Mouse (Mus musculus): ENCODE results near the gene Gm10912. TPM values are rescaled to one million over a fixed set of nuclear protein-coding genes. Genes with fewer than 3 reads are reported as not detected.
A peak's percentile ranks its signal among the peaks of the same experiment; 100 is the strongest.
"Not testable (repeated sequence)": the region's sequence is repeated elsewhere in the genome, so short reads cannot be mapped to it uniquely, and the experiment has no call there.

Gene Gm10912
- total RNA-seq, 1 experiment = not detected

DNA sequence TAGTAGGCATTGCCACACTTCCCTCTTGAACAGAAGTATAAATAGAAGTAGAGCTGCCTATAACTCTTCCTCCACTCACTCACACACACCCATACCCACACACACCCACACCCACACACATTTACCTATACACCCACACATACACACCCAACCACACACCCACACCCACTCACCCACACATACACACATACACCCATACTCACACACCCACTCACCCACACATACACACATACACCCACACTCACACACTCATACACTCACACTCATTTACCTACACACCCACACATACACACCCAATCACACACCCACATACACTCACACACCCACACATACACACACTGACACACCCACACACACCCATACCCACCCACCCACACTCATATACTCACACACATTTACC, 16.8 kb downstream of the Gm10912 start:
- H3K36me3 ChIP-seq (ENCODE audit: control insufficient read depth, insufficient read depth, low read length, poor library complexity, severe bottlenecking) = no peaks in the 10 kb centered on the region
- H3K27ac ChIP-seq (ENCODE audit: insufficient read depth, low read depth, low read length, poor library complexity, severe bottlenecking) = no peak overlapping the region
- H3K9ac ChIP-seq (ENCODE audit: insufficient read depth, low read depth, low read length, poor library complexity, severe bottlenecking) = no peak overlapping the region
- H3K9me3 ChIP-seq (ENCODE audit: control insufficient read depth, insufficient read depth, low read depth, low read length) = no peaks in the 10 kb centered on the region
- DNase-seq (ENCODE audit: low read depth, low spot score) = no peak
- in situ Hi-C loops (cut with MboI; ENCODE audit: low sequenced_read_pairs in 2 of 2, unreplicated experiment in 2 of 2) = no loop called here
- H3K4me3 ChIP-seq (ENCODE audit: insufficient read depth in 1 of 2, low read depth in 1 of 2, low read length in 2 of 2, poor library complexity in 1 of 2, severe bottlenecking in 1 of 2) = no peak overlapping the region
- TF ChIP-seq ZC3H11A (IDR thresholded peaks at IDR 0.05; ENCODE audit: borderline replicate concordance, low read depth, low read length) = no peak
- TF ChIP-seq HCFC1 (IDR thresholded peaks at IDR 0.05; ENCODE audit: borderline replicate concordance, insufficient read depth, low read length) = no peak
- TF ChIP-seq CHD2 (IDR thresholded peaks at IDR 0.05; ENCODE audit: low read depth, low read length) = no peak
- no peak for TF ChIP-seq MAFK (IDR thresholded peaks at IDR 0.05; ENCODE audit: insufficient read depth, low read depth, low read length)
- no peak for TF ChIP-seq ZNF384 (IDR thresholded peaks at IDR 0.05; ENCODE audit: low read depth, low read length)
- no peaks in the 10 kb centered on the region for H3K4me1 ChIP-seq (ENCODE audit: control insufficient read depth in 2 of 2, insufficient read depth in 2 of 2, low read length in 2 of 2, poor library complexity in 1 of 2)

DNA sequence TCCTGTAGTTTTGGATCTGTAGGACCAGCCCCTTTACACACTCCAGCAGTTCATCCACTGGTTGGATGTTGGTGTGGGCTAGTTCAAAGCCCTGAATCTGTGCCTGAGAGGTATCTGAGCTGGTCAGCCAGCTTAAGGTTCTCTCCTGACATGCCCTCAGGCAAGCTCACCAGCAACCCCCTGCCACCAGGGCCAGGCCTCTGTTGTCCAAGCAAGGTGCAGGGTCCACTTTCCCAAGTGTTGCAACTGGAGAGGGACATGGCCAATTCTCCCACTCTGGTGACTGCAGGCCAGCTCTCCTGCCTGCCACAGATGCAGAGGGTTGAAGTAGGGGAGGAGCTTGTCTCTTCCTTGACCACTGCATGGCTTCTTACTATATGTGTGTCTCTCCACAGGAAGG, 18.4 kb downstream of the Gm10912 start:
- in situ Hi-C loops (cut with MboI; ENCODE audit: low sequenced_read_pairs in 2 of 2, unreplicated experiment in 2 of 2); H3K9ac ChIP-seq (ENCODE audit: insufficient read depth, low read depth, low read length, poor library complexity, severe bottlenecking); H3K9me3 ChIP-seq (ENCODE audit: control insufficient read depth, insufficient read depth, low read depth, low read length); DNase-seq (ENCODE audit: low read depth, low spot score); H3K4me1 ChIP-seq (ENCODE audit: control insufficient read depth in 2 of 2, insufficient read depth in 2 of 2, low read length in 2 of 2, poor library complexity in 1 of 2); H3K36me3 ChIP-seq (ENCODE audit: control insufficient read depth, insufficient read depth, low read length, poor library complexity, severe bottlenecking); H3K4me3 ChIP-seq (ENCODE audit: insufficient read depth in 1 of 2, low read depth in 1 of 2, low read length in 2 of 2, poor library complexity in 1 of 2, severe bottlenecking in 1 of 2); H3K27ac ChIP-seq (ENCODE audit: insufficient read depth, low read depth, low read length, poor library complexity, severe bottlenecking): not testable (repeated sequence)

DNA sequence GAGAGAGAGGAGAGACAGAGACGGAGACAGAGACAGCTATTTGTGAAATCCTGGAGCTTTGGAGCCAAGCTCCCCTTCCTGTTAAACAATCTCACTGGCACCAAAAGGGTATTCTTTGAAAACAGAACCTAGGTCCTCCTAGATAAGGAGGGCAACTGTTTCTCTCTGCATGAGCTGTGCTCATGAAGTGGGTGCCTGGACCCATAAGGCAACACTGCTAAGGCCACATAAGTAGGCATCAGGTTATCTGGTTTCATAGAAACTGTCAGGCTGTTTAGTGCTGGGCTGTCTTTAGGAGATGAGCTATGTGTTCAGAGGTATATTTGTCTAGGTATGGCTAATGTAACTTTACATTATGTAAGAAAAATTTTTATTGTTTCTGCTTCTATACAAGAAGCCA, 21.9 kb downstream of the Gm10912 start:
- H3K36me3 ChIP-seq (ENCODE audit: control insufficient read depth, insufficient read depth, low read length, poor library complexity, severe bottlenecking); DNase-seq (ENCODE audit: low read depth, low spot score); H3K4me1 ChIP-seq (ENCODE audit: control insufficient read depth in 2 of 2, insufficient read depth in 2 of 2, low read length in 2 of 2, poor library complexity in 1 of 2); H3K9ac ChIP-seq (ENCODE audit: insufficient read depth, low read depth, low read length, poor library complexity, severe bottlenecking); H3K4me3 ChIP-seq (ENCODE audit: insufficient read depth in 1 of 2, low read depth in 1 of 2, low read length in 2 of 2, poor library complexity in 1 of 2, severe bottlenecking in 1 of 2); H3K27ac ChIP-seq (ENCODE audit: insufficient read depth, low read depth, low read length, poor library complexity, severe bottlenecking); H3K9me3 ChIP-seq (ENCODE audit: control insufficient read depth, insufficient read depth, low read depth, low read length); in situ Hi-C loops (cut with MboI; ENCODE audit: low sequenced_read_pairs in 2 of 2, unreplicated experiment in 2 of 2): not testable (repeated sequence)

DNA sequence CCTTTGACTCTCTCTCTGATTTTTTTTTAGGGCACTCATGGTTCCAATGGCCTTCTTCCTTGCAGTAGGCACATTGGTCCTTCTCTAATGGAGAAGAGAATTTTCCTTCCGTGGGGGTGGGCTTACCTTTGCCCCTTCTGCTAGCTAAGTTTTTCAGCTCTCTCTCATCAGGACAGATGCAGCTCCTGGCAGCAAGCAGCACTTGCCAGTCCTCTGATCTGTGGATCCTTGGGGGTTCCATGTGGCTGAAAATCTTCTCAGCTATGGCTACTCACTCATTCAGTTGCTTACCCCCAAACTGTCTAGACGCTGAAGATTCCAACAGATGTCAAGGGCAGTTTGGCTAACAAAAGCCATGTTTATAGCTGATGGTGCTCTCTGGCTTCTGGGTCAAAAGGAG, 27.7 kb downstream of the Gm10912 start:
- TF ChIP-seq HCFC1 (IDR thresholded peaks at IDR 0.05; ENCODE audit: borderline replicate concordance, insufficient read depth, low read length) = no peak
- TF ChIP-seq CHD2 (IDR thresholded peaks at IDR 0.05; ENCODE audit: low read depth, low read length) = no peak
- TF ChIP-seq ZC3H11A (IDR thresholded peaks at IDR 0.05; ENCODE audit: borderline replicate concordance, low read depth, low read length) = no peak
- TF ChIP-seq ZNF384 (IDR thresholded peaks at IDR 0.05; ENCODE audit: low read depth, low read length) = no peak
- TF ChIP-seq MAFK (IDR thresholded peaks at IDR 0.05; ENCODE audit: insufficient read depth, low read depth, low read length) = no peak
- Histone ChIP-seq H3K4me3 (ENCODE audit: insufficient read depth in 1 of 2, low read depth in 1 of 2, low read length in 2 of 2, poor library complexity in 1 of 2, severe bottlenecking in 1 of 2) (no peak overlapping the region), H3K4me1 (ENCODE audit: control insufficient read depth in 2 of 2, insufficient read depth in 2 of 2, low read length in 2 of 2, poor library complexity in 1 of 2) (0 out of 4 replicates have a peak, but pooled peaks cover 0 to 4% of the 10 kb centered on the region in 2 experiments), H3K9me3 (ENCODE audit: control insufficient read depth, insufficient read depth, low read depth, low read length) (0 out of 2 replicates have a peak, but pooled peaks cover 6% of the 10 kb centered on the region), H3K27ac (ENCODE audit: insufficient read depth, low read depth, low read length, poor library complexity, severe bottlenecking) (no peak overlapping the region), H3K36me3 (ENCODE audit: control insufficient read depth, insufficient read depth, low read length, poor library complexity, severe bottlenecking) (no peaks in the 10 kb centered on the region), H3K9ac (ENCODE audit: insufficient read depth, low read depth, low read length, poor library complexity, severe bottlenecking) (no peak overlapping the region)
- in situ Hi-C loops (cut with MboI; ENCODE audit: low sequenced_read_pairs in 2 of 2, unreplicated experiment in 2 of 2) = no loop called here
- no peak for DNase-seq (ENCODE audit: low read depth, low spot score)

DNA sequence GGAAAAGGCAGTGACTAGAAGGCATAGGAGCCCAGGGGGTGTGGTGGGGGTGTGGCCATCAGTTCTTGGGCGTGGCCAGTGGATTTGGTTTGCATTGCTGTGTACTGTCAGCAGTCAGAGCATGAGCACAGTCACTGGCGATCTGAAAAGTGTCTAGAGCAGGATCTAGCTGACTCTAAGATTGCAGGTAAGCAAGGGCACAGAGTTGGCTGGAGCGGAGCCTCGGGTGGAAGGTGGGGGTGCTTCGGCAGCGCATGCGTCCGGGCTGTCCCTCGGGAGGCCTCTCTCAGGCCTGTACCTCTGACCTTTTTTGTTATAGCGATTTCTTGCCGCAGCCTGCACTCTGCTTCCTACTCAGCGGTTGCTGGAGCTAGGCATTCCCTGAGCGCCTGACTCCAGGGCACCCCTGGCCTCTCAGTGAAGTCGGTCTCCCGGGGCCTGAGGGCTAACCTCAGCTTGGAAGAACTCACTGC, 30.2 kb downstream of the Gm10912 start, which contains the start of gene Cd59a:
Gene Cd59a, plus strand, starts transcription at position 61 of the 473 bp plus-strand sequence.
- Histone ChIP-seq H3K4me3 (ENCODE audit: insufficient read depth in 1 of 2, low read depth in 1 of 2, low read length in 2 of 2, poor library complexity in 1 of 2, severe bottlenecking in 1 of 2) (peak within 1 kb of the TSS; percentile 55 to 61), H3K4me1 (ENCODE audit: control insufficient read depth in 2 of 2, insufficient read depth in 2 of 2, low read length in 2 of 2, poor library complexity in 1 of 2) (peaks cover 3 to 6% of the 10 kb centered on the region in 2 experiments; a peak in 2 of 4 replicates), H3K27ac (ENCODE audit: insufficient read depth, low read depth, low read length, poor library complexity, severe bottlenecking) (peak within 1 kb of the TSS; percentile 49), H3K9ac (ENCODE audit: insufficient read depth, low read depth, low read length, poor library complexity, severe bottlenecking) (peak within 1 kb of the TSS; percentile 70), H3K9me3 (ENCODE audit: control insufficient read depth, insufficient read depth, low read depth, low read length) (0 out of 2 replicates have a peak, but pooled peaks cover 6% of the 10 kb centered on the region), H3K36me3 (ENCODE audit: control insufficient read depth, insufficient read depth, low read length, poor library complexity, severe bottlenecking) (no peaks in the 10 kb centered on the region)
- in situ Hi-C loops (cut with MboI; ENCODE audit: low sequenced_read_pairs in 2 of 2, unreplicated experiment in 2 of 2) = no loop called here
- DNase-seq (ENCODE audit: low read depth, low spot score) = peak; percentile 84
- TF ChIP-seq HCFC1 (IDR thresholded peaks at IDR 0.05; ENCODE audit: borderline replicate concordance, insufficient read depth, low read length) (no peak), ZNF384 (IDR thresholded peaks at IDR 0.05; ENCODE audit: low read depth, low read length) (no peak), ZC3H11A (IDR thresholded peaks at IDR 0.05; ENCODE audit: borderline replicate concordance, low read depth, low read length) (no peak), CHD2 (IDR thresholded peaks at IDR 0.05; ENCODE audit: low read depth, low read length) (no peak), MAFK (IDR thresholded peaks at IDR 0.05; ENCODE audit: insufficient read depth, low read depth, low read length) (no peak)

All from ES-E14 (cell line).